Mouse (Mus musculus) 3134 (cell line): ENCODE data around the gene Mcm8.

Experiments used
- DNase-seq: peaks from one replicate; pipeline ENCODE4 v3.0.0-alpha.2; 2011; ENCODE audit warnings: low spot score; ENCODE audit not compliant: insufficient read length; ENCODE audit errors: extremely low read depth

Gene Mcm8

GRCm38 (mm10) chr2:132815608-132816314 lies at the start of gene Mcm8, which contains the start of gene Trmt6:
TSS of gene Mcm8 (plus strand) at chr2:132816141.
TSS of gene Trmt6 (minus strand) at chr2:132816055.
- peak; percentile 99 for DNase-seq

DNA sequence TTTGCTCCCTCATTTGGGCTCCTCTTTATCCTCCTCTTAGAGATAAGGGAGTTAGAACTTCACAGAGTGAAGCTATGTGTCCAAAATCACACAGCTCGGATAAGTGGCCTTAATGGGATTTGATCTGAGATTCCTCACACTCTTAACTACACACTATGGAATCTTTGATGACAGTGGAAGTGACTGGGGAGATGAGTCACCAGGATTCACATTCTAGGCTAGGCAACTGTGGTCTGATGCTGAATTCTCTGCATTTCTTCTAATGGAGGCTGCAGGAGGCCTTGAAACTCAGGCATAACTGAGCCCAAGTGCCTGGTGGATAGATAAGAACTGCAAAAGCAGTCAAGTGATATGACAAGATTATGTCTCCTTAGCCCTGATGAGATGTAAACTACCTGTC lies 45.1 kb upstream of the Mcm8 start:
- no peak for DNase-seq

- no peak for DNase-seq
Observed at GRCm38 (mm10) chr2:132780978-132781377, 35.0 kb upstream of the Mcm8 start, which contains the start of gene Chgb. TSS of gene Chgb (plus strand) at chr2:132781278.

- peak; percentile 38 for DNase-seq
Observed at GRCm38 (mm10) chr2:132781439-132782068, 34.4 kb upstream of the Mcm8 start.

DNA sequence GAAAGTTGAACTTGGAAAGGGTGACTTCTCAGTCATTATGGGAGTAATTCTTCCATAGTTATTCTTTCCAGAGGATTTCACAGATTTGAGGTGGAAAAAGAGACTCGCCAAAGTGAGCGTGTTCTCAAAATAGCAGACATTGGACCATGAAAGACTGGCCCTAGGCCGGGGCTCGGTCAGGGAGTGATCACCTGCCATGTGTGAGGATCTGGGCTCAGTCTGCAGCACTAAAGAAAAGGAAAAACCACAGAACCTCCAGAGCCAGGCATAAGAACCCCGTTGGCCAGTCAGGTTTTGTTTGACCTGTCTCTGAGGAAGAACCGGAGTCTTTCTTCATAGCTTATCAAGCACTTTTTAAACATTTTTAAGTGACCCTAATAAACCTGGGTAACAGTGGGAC lies 31.9 kb upstream of the Mcm8 start:
- no peak for DNase-seq

DNA sequence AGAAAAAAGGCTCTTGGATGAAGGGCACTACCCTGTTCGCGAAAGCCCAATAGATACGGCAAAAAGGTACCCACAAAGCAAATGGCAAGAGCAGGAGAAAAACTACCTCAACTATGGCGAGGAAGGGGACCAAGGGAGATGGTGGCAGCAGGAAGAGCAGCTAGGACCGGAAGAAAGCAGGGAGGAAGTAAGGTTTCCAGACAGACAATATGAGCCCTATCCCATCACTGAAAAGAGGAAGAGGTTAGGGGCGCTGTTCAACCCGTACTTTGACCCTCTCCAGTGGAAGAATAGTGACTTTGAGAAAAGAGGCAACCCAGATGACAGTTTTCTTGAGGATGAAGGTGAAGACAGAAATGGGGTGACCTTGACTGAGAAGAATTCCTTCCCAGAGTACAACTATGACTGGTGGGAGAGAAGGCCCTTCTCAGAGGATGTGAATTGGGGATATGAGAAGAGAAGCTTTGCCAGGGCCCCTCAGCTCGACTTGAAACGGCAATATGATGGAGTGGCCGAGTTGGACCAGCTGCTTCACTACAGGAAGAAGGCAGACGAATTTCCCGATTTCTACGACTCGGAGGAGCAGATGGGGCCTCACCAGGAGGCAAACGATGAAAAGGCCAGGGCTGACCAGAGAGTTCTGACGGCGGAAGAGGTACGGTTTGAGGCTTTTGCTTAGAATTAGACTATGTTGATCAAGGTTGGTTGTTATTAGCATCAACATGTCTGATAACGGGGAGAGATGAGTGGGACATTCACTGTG lies 22.3 kb upstream of the Mcm8 start:
- no peak for DNase-seq

GRCm38 (mm10) chr2:132794204-132794586 lies 21.7 kb upstream of the Mcm8 start:
- DNase-seq: no peak

DNA sequence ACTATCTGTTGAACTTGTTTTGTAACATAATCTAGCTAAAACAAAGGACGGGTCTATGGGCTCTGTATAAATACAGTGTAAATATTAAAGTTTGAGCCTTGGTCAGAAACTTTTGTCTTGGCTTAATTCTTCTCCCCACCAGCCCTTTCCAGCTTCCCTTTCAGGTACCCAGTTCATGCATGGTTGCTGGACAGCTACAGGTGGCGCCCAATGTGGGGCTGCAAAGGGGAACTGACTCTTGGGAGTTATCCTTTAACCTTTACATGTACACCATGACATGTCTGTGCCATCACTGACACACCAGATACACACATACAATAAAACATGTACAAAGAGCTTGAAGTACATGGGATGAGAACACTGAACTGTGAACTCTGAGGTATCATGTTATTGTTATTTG lies 13.0 kb upstream of the Mcm8 start:
- no peak for DNase-seq

DNA sequence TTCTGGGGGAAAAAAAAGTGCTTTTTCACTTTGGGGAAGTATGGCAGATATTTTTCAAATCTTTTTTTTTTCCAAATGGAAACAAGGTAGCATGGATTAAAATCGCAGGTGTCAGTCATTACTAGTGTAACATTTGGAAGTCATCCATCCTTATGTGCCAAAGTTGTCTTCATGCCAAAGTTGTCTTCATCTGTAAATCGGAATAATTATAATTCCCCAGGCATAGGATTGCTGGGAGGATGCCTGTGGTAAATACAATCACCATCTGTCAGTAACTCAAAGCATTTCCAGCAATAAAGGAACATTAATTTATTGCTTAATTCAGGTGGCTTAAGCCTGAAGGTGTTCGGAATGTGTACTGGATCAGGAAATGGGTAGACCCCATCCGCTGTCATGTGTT lies 25.1 kb downstream of the Mcm8 start:
- DNase-seq: no peak

DNA sequence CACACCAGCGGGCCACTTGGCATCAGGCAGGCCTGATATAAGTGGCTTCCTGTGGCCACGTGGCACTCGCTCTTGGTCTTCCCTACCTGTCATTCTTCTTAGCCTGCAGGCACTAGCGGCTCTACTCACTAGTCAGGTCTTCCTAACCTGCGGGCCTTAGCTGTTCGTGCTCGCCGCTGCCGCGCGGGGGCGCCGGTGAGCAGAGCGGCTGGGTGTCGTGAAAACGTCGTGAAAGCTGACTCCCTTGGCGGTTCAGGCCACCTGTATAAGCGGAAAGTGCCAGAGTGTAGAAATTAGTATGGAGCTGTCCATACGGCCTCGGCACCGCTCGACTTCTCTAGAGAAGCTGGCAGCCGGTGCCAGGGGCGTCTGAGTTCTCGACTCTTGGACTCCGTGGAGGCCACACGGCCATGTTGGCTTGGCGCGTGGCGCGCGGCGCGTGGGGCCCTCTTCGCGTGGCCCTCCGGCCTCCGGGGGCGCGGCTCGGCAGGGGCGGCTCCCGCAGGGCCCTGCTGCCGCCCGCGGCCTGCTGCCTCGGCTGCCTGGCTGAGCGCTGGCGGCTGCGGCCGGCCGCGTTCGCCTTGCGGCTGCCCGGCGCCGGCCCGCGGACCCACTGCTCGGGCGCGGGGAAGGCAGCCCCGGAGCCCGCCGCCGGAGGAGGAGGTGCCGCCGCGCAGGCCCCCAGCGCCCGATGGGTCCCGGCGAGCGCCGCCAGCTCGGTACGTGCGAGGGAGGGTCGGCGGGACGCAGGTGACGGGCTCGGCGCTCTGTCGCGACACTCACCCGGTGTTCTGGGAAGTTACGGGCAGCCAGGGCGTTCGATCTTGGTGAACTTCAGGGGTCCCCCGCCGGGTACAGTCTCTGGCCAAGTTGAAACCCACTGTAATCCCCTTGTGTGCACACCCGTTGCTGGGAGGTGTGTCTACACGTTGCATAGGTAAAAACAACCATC lies 30.7 kb downstream of the Mcm8 start, which contains the start of gene Crls1:
Crls1 (plus strand) TSS at position 260 of the 952 bp plus-strand sequence.
- peak; percentile 100 for DNase-seq

GRCm38 (mm10) chr2:132847581-132847980 lies 31.6 kb downstream of the Mcm8 start:
- DNase-seq: peak; percentile 21

- DNase-seq: no peak
Observed at GRCm38 (mm10) chr2:132848361-132848760, 32.4 kb downstream of the Mcm8 start.

DNA sequence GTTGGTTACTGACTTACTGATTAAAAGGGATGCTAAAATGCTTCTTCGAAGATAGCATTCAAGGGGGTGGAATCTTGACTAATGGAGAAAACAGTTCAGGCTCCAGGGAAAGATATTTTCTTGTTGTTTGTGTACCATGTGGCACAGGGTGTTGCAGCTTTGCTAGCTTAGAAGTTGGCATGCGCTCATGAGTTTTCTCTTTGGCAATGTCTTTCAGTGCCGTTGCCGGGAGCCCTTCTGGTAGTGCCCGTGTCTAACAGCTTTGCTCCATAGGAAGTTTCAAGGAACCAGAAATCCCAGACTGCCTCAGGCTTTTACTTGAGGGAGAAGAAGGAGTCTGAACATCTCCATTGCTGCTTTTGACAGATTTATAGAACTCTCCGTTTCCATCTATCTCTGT lies 33.2 kb downstream of the Mcm8 start:
- DNase-seq: no peak

- no peak for DNase-seq
Observed at GRCm38 (mm10) chr2:132853051-132853450, 37.1 kb downstream of the Mcm8 start.

- no peak for DNase-seq
Observed at GRCm38 (mm10) chr2:132856333-132856732, 40.4 kb downstream of the Mcm8 start.

GRCm38 (mm10) chr2:132860435-132860834 lies 44.5 kb downstream of the Mcm8 start:
- peak; percentile 39 for DNase-seq

DNA sequence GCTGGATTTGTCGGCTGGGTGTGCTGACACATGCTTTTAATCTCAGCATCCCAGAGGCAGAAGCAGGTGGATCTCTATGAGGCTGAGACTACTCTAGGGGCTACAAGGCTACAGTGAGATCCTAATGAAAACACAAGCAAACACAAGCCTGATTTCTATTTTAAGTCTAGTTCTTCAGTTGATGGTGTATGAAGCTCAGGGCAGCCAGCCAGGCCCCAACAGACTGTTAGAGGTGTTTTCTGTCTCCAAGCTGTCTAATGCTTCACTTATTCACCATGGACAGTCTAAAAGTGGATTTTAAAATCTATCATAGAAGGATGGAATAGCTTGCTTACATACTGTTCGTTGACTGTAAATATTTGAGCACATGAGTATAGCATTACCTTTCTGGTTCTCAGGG lies 45.5 kb downstream of the Mcm8 start:
- DNase-seq: no peak

GRCm38 (mm10) chr2:132863325-132863724 lies 47.4 kb downstream of the Mcm8 start:
- no peak for DNase-seq

DNA sequence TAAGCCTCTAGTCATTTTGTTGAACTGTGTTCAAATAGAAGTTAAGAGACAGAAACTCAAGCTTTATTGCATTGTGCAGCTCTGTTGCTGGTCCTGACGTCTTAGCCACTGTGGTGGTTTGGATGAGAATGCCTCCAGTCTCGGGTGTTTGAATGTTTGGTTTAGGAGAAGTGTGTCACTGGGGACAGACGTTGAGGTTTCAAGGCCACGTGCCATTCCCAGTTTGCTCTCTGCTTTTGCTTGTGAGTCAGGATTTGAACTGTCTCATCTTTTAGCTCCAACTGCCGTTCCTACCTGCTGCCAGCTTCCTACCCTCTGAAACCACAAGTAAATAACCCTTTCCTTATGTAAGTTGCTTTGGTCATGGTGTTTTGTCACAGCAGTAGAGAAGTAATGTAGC lies 51.6 kb downstream of the Mcm8 start:
- peak; percentile 47 for DNase-seq

- no peak for DNase-seq
Observed at GRCm38 (mm10) chr2:132869682-132870081, 53.7 kb downstream of the Mcm8 start.
